Mouse (Mus musculus) brain, embryonic 14.5 days (tissue): Measurements from ENCODE around the gene Zfp593. TPM values are rescaled to one million over a fixed set of nuclear protein-coding genes. Genes with fewer than 3 reads are reported as not detected.
"Not testable (repeated sequence)": the region's sequence is repeated elsewhere in the genome, so short reads cannot be mapped to it uniquely, and the experiment has no call there.

Source experiments
- DNase-seq: peaks from one replicate; pipeline ENCODE4 v3.0.0-alpha.2; 2011; ENCODE audit warnings: low read depth
- CTCF ChIP-seq: fragments of 200-500 bp; IDR thresholded peaks from 2 replicates; pipeline ENCODE4 v1.5.1; 2012; ENCODE audit warnings: inconsistent platforms, mild to moderate bottlenecking, moderate library complexity, borderline replicate concordance; ENCODE audit not compliant: insufficient read depth, insufficient read length; ENCODE audit errors: extremely low read depth
- POLR2A ChIP-seq: fragments of 200-500 bp; IDR thresholded peaks from 2 replicates; pipeline ENCODE4 v1.6.1; 2012; ENCODE audit warnings: mild to moderate bottlenecking, inconsistent platforms, borderline replicate concordance; ENCODE audit not compliant: poor library complexity, insufficient read depth, insufficient read length, severe bottlenecking; ENCODE audit errors: extremely low read depth
- polyA plus RNA-seq: library from polyadenylated mRNA; depleted of rRNA; stranded (reverse); fragments of >200 nt; gene quantifications from 2 replicates; pipeline ENCODE4 v1.2.3, GENCODE M21; 2012

Zfp593 gene
- polyA plus RNA-seq, 1 experiment: 14.5 TPM

DNA sequence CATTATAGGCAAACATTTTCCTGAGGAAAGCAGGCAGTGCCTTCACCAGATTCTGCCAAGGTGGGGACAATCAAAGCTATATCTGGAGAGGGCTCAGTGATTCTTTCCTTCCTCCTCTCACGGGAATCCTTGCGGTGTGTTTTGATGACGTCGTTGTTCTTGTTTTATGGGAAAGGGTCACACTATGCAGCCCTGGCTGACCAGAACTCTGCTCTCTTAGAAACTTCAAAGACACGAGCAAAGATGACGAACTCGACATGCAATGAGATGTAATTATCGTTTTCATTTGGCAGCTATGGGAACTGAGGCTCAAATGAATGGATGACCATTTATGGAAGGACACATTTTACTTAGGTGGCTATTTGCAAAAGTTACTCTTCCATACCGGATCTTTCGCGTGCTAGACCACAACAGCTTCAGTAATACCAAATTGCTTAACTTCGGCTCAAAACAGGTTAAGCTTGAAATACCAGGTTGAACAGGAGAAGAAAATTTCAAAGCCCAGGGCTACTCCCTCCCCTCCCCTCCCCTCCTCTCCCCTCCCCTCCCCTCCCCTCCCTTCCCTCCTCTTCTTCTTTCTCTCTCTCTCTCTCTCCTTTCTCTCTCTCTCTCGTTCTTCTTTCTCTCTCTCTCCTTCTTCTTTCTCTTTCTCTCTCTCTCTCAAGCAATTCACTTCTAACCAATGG is 27.5 kb upstream of the Zfp593 start:
- TF ChIP-seq POLR2A (no peak), CTCF (no peak)
- DNase-seq: no peak

GRCm38 (mm10) chr4:134271979-134272378 is 26.6 kb upstream of the Zfp593 start:
- DNase-seq: no peak
- no peak for TF ChIP-seq CTCF
- no peak for TF ChIP-seq POLR2A

GRCm38 (mm10) chr4:134269622-134270021 is 24.2 kb upstream of the Zfp593 start:
- not testable (repeated sequence) for DNase-seq

GRCm38 (mm10) chr4:134268102-134268655 is 22.8 kb upstream of the Zfp593 start:
- TF ChIP-seq CTCF (no peak), POLR2A (no peak)
- DNase-seq: no peak

GRCm38 (mm10) chr4:134265860-134266585 is 20.6 kb upstream of the Zfp593 start:
- no peak for DNase-seq
- TF ChIP-seq CTCF (no peak), POLR2A (no peak)

- TF ChIP-seq POLR2A (no peak), CTCF (peak; percentile 67)
- peak; percentile 37 for DNase-seq
Observed at GRCm38 (mm10) chr4:134263191-134263590, 17.8 kb upstream of the Zfp593 start.

DNA sequence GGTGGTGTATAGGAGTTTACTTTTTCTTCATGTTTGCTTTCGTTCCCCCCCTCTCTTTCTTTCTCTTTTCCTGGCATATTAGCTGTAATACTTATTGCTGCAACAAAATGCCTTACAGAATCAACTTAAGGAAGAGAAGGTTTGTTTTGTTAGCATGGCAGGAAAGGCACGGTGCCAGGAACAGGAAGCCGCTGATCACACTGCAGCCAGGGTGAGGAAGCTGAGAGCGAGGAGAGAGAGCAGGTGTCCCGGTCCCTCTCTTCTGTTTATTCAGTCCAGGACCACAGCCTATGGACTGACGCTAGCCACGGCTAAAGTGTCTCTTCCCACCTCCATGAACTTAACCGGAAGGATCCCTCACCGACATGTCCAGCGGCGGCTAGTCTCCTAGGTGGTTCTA is 13.0 kb upstream of the Zfp593 start:
- TF ChIP-seq POLR2A (no peak), CTCF (no peak)
- DNase-seq: no peak

DNA sequence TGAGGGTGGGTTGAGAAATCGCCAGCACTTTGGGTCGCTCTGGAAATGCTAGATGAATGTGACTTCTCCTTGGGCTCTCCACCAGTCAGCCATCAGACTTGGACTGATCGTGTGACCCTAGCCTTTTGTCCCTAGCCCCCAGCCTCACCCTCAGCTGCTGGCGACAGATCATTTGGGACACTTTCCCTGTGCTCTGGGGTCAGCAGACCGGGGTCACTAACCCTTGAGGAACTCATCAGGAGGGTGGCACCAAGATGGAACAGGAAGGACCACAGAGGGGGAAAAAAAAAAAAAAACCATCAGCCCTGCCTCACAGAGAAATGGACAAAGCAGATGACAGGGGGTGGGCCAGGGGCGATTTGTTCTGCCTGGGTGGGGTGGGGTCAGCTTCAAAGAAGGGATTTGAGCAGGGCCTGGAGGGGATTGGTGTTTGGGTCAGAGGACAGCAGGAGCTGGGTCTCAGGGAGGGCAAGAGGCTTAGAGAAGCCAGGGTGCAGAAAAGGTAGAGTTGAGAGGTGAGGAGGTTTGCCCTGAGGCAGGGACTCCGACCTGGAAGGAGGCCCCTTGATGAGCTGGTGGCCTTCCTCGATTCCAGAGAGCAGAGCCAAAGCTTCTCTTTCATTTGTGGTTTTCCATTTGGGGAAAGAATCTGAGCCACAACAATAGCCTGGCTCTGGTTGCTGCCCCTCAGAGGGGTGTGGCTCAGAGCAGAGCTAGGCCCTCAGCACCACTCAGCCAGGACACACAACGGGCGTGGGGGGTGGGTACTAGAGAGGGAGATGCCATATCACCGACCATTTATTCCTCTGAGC is 12.0 kb upstream of the Zfp593 start:
- no peak for DNase-seq
- TF ChIP-seq POLR2A (no peak), CTCF (no peak)

DNA sequence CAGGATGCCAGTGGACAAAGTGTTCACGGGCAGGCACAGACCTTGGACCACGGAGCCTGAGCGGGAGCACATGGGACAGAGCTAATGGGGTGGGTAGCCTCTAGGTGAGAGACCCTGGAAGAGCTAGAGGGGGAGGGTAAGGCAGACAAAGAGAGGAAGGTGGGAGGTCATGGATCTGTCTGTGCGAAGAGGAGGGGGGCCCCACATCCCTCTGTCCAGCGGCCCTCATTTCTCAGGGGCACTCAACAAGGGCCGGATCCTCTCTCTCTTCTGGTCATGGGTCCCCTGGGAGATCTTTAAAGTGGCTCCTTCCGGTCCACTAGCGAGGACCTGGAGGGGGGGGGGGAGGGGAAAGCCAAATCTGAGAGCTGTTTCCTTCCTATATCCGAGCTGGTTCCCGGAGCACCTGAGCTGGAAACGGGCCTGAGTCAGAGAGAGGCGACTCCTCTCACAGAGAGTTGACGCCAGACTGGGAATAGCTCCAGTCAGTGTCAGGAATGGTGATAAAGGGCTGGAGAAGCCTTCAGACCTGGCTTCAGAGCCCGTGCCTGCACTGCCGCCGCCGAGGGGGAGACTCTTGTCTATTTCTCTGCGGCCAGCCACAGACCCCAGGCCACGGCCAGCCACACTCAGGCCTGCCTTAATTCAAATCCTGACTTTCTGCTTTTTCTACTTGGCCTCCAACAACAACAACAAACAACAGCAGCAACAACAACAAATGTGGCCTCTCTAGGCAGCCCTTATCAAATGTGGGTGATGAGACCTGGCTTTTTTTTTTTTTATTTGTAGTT is 11.2 kb upstream of the Zfp593 start:
- DNase-seq: no peak
- TF ChIP-seq CTCF: no peak
- no peak for TF ChIP-seq POLR2A

DNA sequence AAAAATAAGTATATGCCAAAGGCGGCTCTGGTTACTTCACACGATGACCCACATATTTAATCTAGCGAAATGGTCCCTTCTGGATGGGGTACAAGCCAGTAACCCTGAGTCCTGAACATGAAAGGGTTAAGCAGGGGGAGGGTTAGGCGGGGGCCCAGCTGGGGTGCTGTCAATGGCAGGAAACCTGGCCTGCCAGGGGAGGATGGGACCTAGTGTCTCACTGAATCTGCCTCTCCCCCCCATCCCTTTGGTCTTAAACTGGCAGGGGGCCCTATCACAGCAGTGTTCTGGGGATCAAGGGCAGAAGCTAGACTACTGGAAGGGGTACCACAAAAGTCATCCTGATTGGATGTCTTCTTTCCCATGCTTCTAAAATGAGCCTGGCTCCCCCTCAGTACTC is 10.5 kb upstream of the Zfp593 start:
- no peak for TF ChIP-seq POLR2A
- TF ChIP-seq CTCF: no peak
- no peak for DNase-seq

- DNase-seq: no peak
- no peak for TF ChIP-seq CTCF
- TF ChIP-seq POLR2A: no peak
Observed at GRCm38 (mm10) chr4:134254835-134255234, 9.4 kb upstream of the Zfp593 start.

- TF ChIP-seq CTCF (no peak), POLR2A (no peak)
- DNase-seq: peak; percentile 38
Observed at GRCm38 (mm10) chr4:134253722-134254324, 8.4 kb upstream of the Zfp593 start, which contains the start of gene Grrp1. Gene Grrp1 (minus strand): TSS chr4:134254106.
